Mouse (Mus musculus) granulocyte monocyte progenitor cell, adult 5-6 weeks (primary cell): ENCODE data around the gene Trappc6a. TPM values are rescaled to one million over a fixed set of nuclear protein-coding genes. Genes with fewer than 3 reads are reported as not detected.
A peak's percentile ranks its signal among the peaks of the same experiment; 100 is the strongest.
"Not testable (repeated sequence)": the region's sequence is repeated elsewhere in the genome, so short reads cannot be mapped to it uniquely, and the experiment has no call there.

Experiments used
- ATAC-seq: replicated peaks from 2 replicates; pipeline ENCODE4 v1.8.0; 2016; ENCODE audit warnings: mild to moderate bottlenecking, moderate TSS enrichment, inconsistent platforms; ENCODE audit not compliant: poor library complexity, severe bottlenecking
- total RNA-seq, 2 experiments: library from RNA; stranded (forward) in 1 of 2; stranded (reverse) in 1 of 2; fragments of 200-712, 200-1000 nt in 1 of 2; fragments of >200 nt in 1 of 2; fragmentation: Nextera tagmentation in 1 of 2; gene quantifications; 2 replicates each; pipeline ENCODE4 v1.2.3; 2014 to 2017

Trappc6a gene
- total RNA-seq, 2 experiments from 2014 or later, result 28.2 to 83.4 TPM

- peak; percentile 52; the same call in 1 of the 2 replicates for ATAC-seq
These were observed 22.7 kb upstream of the Trappc6a start for GRCm38 (mm10) chr7:19485488-19485887.

GRCm38 (mm10) chr7:19486549-19486948 is 21.6 kb upstream of the Trappc6a start:
- no peak for ATAC-seq

- no peak for ATAC-seq
These were observed 18.7 kb upstream of the Trappc6a start for GRCm38 (mm10) chr7:19489525-19489924.

- ATAC-seq, result peak; percentile 54
These were observed 16.5 kb upstream of the Trappc6a start for GRCm38 (mm10) chr7:19491731-19492130.

GRCm38 (mm10) chr7:19494751-19495474 is 13.3 kb upstream of the Trappc6a start:
- ATAC-seq, result no peak

- no peak for ATAC-seq
These were observed 12.5 kb upstream of the Trappc6a start for GRCm38 (mm10) chr7:19495521-19496213.

GRCm38 (mm10) chr7:19496214-19496555 is 12.0 kb upstream of the Trappc6a start:
- peak; percentile 66 for ATAC-seq

- ATAC-seq, result no peak
These were observed 9.9 kb upstream of the Trappc6a start for GRCm38 (mm10) chr7:19498326-19498725.

GRCm38 (mm10) chr7:19500420-19501363 is 7.5 kb upstream of the Trappc6a start:
- peak; percentile 54 for ATAC-seq

- peak; percentile 16; the same call in 1 of the 2 replicates for ATAC-seq
These were observed 6.5 kb upstream of the Trappc6a start for GRCm38 (mm10) chr7:19501658-19502057.

GRCm38 (mm10) chr7:19503481-19504068 is 4.6 kb upstream of the Trappc6a start:
- 0 out of 2 replicates have a peak, but pooled peaks have one; percentile 15 for ATAC-seq

GRCm38 (mm10) chr7:19506326-19506725 is 1.9 kb upstream of the Trappc6a start:
- peak; percentile 14; the same call in 1 of the 2 replicates for ATAC-seq

GRCm38 (mm10) chr7:19506969-19507611 is 1.1 kb upstream of the Trappc6a start:
- no peak for ATAC-seq

GRCm38 (mm10) chr7:19507612-19507981 is 598 bp upstream of the Trappc6a start:
- ATAC-seq, result no peak

GRCm38 (mm10) chr7:19508924-19509568 is 851 bp downstream of the Trappc6a start:
- 0 out of 2 replicates have a peak, but pooled peaks have one; percentile 0 for ATAC-seq

GRCm38 (mm10) chr7:19509786-19510185 is 1.6 kb downstream of the Trappc6a start:
- ATAC-seq, result no peak

GRCm38 (mm10) chr7:19511934-19512333 is 3.7 kb downstream of the Trappc6a start:
- ATAC-seq, result not testable (repeated sequence)

GRCm38 (mm10) chr7:19512353-19512752 is 4.2 kb downstream of the Trappc6a start:
- ATAC-seq, result no peak
